Mouse (Mus musculus) neutrophil, adult 83 days (primary cell): Measurements from ENCODE around the gene Slc6a12. TPM values are rescaled to one million over a fixed set of nuclear protein-coding genes. Genes with fewer than 3 reads are reported as not detected.

Source experiments
- total RNA-seq, 2 experiments: library from RNA; stranded (reverse); gene quantifications; one replicate each; pipeline ENCODE4 v1.2.4; 2023

Slc6a12 gene
- total RNA-seq, result 10 to 100 TPM; 18.8 to 30.7 TPM

GRCm38 (mm10) chr6:121343026-121343770 lies at the start of gene Slc6a12:
Gene Slc6a12, plus strand, starts transcription at chr6:121343076.

DNA sequence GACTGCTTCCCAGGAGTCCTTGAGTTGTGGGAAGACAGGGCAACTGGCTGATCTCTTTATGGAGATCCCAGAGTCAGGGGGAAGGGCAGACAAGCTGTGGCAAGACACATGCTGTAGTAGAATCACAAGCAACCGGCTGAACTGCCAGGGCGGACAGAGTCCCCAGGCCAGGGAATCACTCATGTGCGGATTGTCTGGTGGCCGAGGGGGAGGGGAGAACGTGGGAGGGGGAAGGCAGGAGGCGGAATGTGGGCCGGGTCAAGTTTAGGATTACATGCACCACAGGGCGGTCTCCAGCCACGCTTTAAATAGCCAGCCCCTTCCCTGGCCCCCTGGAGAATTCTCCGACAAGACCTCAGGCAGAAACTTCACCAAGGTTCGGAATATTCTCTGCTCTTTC lies 42.9 kb upstream of the Slc6a12 start, which contains the start of gene Slc6a13:
TSS of gene Slc6a13 (plus strand) at position 274 of the 400 bp plus-strand sequence.

Other genes starting within 250 kb of the Slc6a12 start
- 10 to 100 TPM; 12.7 to 20.2 TPM for gene Mical3, start 212.1 kb upstream of the Slc6a12 start, total RNA-seq
- 1 to 10 TPM; 4.0 to 4.3 TPM for gene Pex26, start 159.4 kb upstream of the Slc6a12 start, total RNA-seq
- 10 to 100 TPM in 1 of 2 experiments, 1 to 10 TPM in 1; 8.5 to 11.5 TPM for gene Tuba8, start 132.4 kb upstream of the Slc6a12 start, total RNA-seq
- gene Usp18, start 97.2 kb upstream of the Slc6a12 start, total RNA-seq, result 10 to 100 TPM in 1 of 2 experiments, 1 to 10 TPM in 1; 6.2 to 11.0 TPM
- gene Slc6a13, start 42.8 kb upstream of the Slc6a12 start, total RNA-seq, result 1 to 10 TPM; 2.5 to 3.5 TPM
- not detected for gene Iqsec3, start 130.6 kb downstream of the Slc6a12 start, total RNA-seq